Mouse (Mus musculus) G1E (cell line): ENCODE results near the gene Medag.

Experiments
- CTCF ChIP-seq: IDR thresholded peaks from 2 replicates; pipeline ENCODE4 v1.5.1; 2012; ENCODE audit warnings: low read depth, low read length, inconsistent platforms, mixed read lengths
- GATA1 ChIP-seq: IDR thresholded peaks from 2 replicates; pipeline ENCODE4 v1.6.1; 2012; ENCODE audit warnings: borderline replicate concordance, low read length, inconsistent platforms, mixed read lengths
- POLR2AphosphoS5 ChIP-seq: IDR thresholded peaks from 2 replicates; pipeline ENCODE4 v1.6.1; 2012; ENCODE audit warnings: low read depth, low read length, inconsistent platforms; ENCODE audit not compliant: insufficient replicate concordance
- TAL1 ChIP-seq: conservative IDR thresholded peaks from 2 replicates; pipeline ENCODE4 v1.6.1; 2012; ENCODE audit warnings: low read depth, low read length, inconsistent platforms, mixed read lengths

- no peak for TF ChIP-seq CTCF
- TF ChIP-seq POLR2AphosphoS5: no peak
- TF ChIP-seq TAL1: no peak
- TF ChIP-seq GATA1: no peak
These were observed 3.0 kb downstream of the Medag start for GRCm38 (mm10) chr5:149414369-149415167.
